Mouse (Mus musculus): ENCODE results near the gene Ice2.

Ice2 gene

GRCm38 (mm10) chr9:69397760-69398452 is at the start of gene Ice2:
Gene Ice2, plus strand, starts transcription at chr9:69397906.
- peak; percentile 52 to 60 for DNase-seq (ENCODE audit: low spot score in 2 of 2)

GRCm38 (mm10) chr9:69349537-69349936 is 48.2 kb upstream of the Ice2 start:
- no peak for DNase-seq (ENCODE audit: low spot score in 2 of 2)

GRCm38 (mm10) chr9:69354228-69354627 is 43.5 kb upstream of the Ice2 start:
- no peak for DNase-seq (ENCODE audit: low spot score in 2 of 2)

GRCm38 (mm10) chr9:69357834-69358233 is 39.9 kb upstream of the Ice2 start:
- DNase-seq (ENCODE audit: low spot score in 2 of 2) = peak; percentile 20 to 37

- DNase-seq (ENCODE audit: low spot score in 2 of 2) = no peak
Measured at GRCm38 (mm10) chr9:69358797-69359196, 38.9 kb upstream of the Ice2 start.

- no peak for DNase-seq (ENCODE audit: low spot score in 2 of 2)
Measured at GRCm38 (mm10) chr9:69361951-69362445, 35.7 kb upstream of the Ice2 start.

GRCm38 (mm10) chr9:69362766-69363165 is 34.9 kb upstream of the Ice2 start:
- DNase-seq (ENCODE audit: low spot score in 2 of 2) = no peak

- DNase-seq (ENCODE audit: low spot score in 2 of 2) = no peak
Measured at GRCm38 (mm10) chr9:69364117-69364516, 33.6 kb upstream of the Ice2 start.

GRCm38 (mm10) chr9:69367055-69367454 is 30.7 kb upstream of the Ice2 start:
- DNase-seq (ENCODE audit: low spot score in 2 of 2) = no peak

GRCm38 (mm10) chr9:69368071-69368470 is 29.6 kb upstream of the Ice2 start:
- DNase-seq (ENCODE audit: low spot score in 2 of 2) = peak in 1 of 2 experiments; percentile 37

- DNase-seq (ENCODE audit: low spot score in 2 of 2) = no peak
Measured at GRCm38 (mm10) chr9:69371046-69371724, 26.5 kb upstream of the Ice2 start.

- peak in 1 of 2 experiments; percentile 34 for DNase-seq (ENCODE audit: low spot score in 2 of 2)
Measured at GRCm38 (mm10) chr9:69372871-69373270, 24.8 kb upstream of the Ice2 start.

GRCm38 (mm10) chr9:69376982-69377653 is 20.6 kb upstream of the Ice2 start:
- DNase-seq (ENCODE audit: low spot score in 2 of 2) = no peak

GRCm38 (mm10) chr9:69377654-69378045 is 20.1 kb upstream of the Ice2 start:
- DNase-seq (ENCODE audit: low spot score in 2 of 2) = no peak

- DNase-seq (ENCODE audit: low spot score in 2 of 2) = no peak
Measured at GRCm38 (mm10) chr9:69380546-69380945, 17.2 kb upstream of the Ice2 start.

GRCm38 (mm10) chr9:69381741-69382140 is 16.0 kb upstream of the Ice2 start:
- DNase-seq (ENCODE audit: low spot score in 2 of 2) = no peak

- DNase-seq (ENCODE audit: low spot score in 2 of 2) = no peak
Measured at GRCm38 (mm10) chr9:69384475-69384874, 13.2 kb upstream of the Ice2 start.

- no peak for DNase-seq (ENCODE audit: low spot score in 2 of 2)
Measured at GRCm38 (mm10) chr9:69384905-69385304, 12.8 kb upstream of the Ice2 start.

GRCm38 (mm10) chr9:69387296-69387695 is 10.4 kb upstream of the Ice2 start:
- DNase-seq (ENCODE audit: low spot score in 2 of 2) = no peak

GRCm38 (mm10) chr9:69390631-69391030 is 7.1 kb upstream of the Ice2 start:
- no peak for DNase-seq (ENCODE audit: low spot score in 2 of 2)

- DNase-seq (ENCODE audit: low spot score in 2 of 2) = no peak
Measured at GRCm38 (mm10) chr9:69394234-69394633, 3.5 kb upstream of the Ice2 start.

- DNase-seq (ENCODE audit: low spot score in 2 of 2) = no peak
Measured at GRCm38 (mm10) chr9:69397432-69397759, 310 bp upstream of the Ice2 start.

- DNase-seq (ENCODE audit: low spot score in 2 of 2) = no peak
Measured at GRCm38 (mm10) chr9:69398453-69398850, 746 bp downstream of the Ice2 start.
